Mouse (Mus musculus): ENCODE results near the gene Wdr24. TPM values are rescaled to one million over a fixed set of nuclear protein-coding genes. Genes with fewer than 3 reads are reported as not detected.
"Not testable (repeated sequence)": the region's sequence is repeated elsewhere in the genome, so short reads cannot be mapped to it uniquely, and the experiment has no call there.

The Wdr24 gene
- polyA plus RNA-seq, 1 experiment from 2014 or later: 28.3 TPM

DNA sequence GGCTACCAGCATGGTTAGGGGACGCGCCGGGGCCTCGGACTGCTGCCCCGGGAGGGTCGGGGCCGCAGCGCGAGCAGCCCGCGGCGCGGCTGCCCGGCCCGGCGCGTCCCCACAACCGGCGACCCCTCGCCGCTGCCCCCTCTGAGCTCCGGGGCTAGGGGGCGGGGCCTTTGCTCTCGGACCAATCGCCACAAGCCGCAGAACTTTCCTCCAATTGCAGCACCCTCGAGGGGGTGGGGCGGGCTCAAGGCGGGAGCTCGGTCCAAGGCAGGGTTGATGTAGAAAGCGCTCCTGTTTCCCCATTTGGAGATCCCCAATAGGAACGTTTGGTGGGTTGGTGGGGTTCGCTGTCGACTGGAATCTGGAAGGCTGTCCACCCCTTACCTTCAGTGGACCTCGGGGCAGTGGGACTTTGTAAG lies 26.5 kb upstream of the Wdr24 start, which contains the start of gene Metrn:
Metrn (minus strand) TSS at position 186 of the 419 bp plus-strand sequence.
- H3K27ac ChIP-seq (ENCODE audit: low read length): no peak within 1 kb of the TSS; the same call in 1 of the 2 replicates
- H3K9ac ChIP-seq (replicated peaks; ENCODE audit: low read depth, low read length): peak within 1 kb of the TSS; percentile 61
- under 1% methylated on average over 35 of the region's 35 CpGs for WGBS
- peak; percentile 75; the same call in 1 of the 2 replicates for ATAC-seq (ENCODE audit: insufficient number of reproducible peaks, insufficient read depth, low FRiP score, low read depth)
- no peaks in the 10 kb centered on the region for H3K27me3 ChIP-seq (ENCODE audit: control insufficient read depth, insufficient read depth, low read length)
- H3K4me3 ChIP-seq (ENCODE audit: low read depth, low read length): peak within 1 kb of the TSS; percentile 79
- no peaks in the 10 kb centered on the region for H3K9me3 ChIP-seq (ENCODE audit: control insufficient read depth, low read depth, low read length)
- H3K36me3 ChIP-seq (ENCODE audit: control insufficient read depth, insufficient read depth, low read length): no peaks in the 10 kb centered on the region
- H3K4me1 ChIP-seq (ENCODE audit: control insufficient read depth, insufficient read depth, low read length): peaks cover 27% of the 10 kb centered on the region
- peak within 1 kb of the TSS; percentile 93 for H3K4me2 ChIP-seq (replicated peaks; ENCODE audit: low read depth, low read length)

DNA sequence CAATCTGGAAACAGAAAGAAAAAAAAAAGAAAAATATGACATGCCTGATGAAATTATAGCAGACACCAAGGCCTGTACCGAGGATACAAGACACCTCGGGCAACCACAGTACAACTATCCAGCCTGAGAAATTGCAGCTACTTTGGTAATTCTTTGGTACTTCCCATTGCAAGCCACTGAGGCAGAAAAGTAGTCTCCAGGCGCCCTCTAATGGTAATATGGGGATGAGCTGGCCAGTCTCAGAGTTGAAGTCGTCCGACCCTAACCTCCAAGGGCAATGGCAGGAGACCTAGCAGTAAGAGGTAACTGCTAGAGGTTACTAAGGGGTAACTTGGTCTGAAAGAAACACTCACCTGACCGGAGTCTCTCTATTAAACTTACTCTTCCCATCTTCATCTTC lies 22.4 kb upstream of the Wdr24 start:
- no peak overlapping the region for H3K4me2 ChIP-seq (replicated peaks; ENCODE audit: low read depth, low read length)

DNA sequence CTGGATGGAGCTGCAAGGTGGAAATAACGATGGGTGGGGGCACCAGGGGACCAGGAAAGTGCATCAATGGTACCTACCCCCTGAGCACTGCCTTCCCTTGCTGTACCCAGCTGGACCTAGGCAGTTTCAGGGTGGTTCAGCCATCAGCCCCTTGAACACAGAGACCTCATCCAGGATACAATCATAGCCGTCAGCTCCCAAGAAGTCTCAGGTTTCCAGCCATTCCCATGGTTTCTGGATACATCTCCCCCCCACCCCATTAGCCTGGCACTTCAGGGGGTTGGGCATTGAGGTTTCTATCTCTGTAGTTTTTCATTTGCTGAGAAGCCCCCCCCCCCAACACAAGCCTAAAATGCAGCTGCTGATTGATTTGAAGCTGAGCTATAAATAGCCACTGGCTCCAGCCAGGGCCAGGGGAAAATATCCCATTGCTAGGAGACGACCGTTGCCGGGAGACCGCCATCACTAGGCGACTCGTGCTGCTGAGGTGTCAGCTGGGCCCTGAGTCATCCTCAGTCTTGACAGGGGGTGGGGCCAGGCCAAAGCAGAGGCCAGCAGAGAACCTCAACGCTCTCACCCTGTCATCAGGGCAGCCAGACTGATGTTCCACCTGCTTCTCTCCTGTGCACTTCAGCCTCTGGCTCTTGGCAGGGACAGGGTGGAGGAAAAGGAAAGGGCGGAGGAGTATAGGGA lies 20.5 kb upstream of the Wdr24 start:
- 10% methylated on average over 10 of the region's 10 CpGs for WGBS
- Histone ChIP-seq H3K4me1 (ENCODE audit: control insufficient read depth, insufficient read depth, low read length) (no peaks in the 10 kb centered on the region), H3K27ac (ENCODE audit: low read length) (no peak overlapping the region), H3K4me3 (ENCODE audit: low read depth, low read length) (no peak overlapping the region), H3K9ac (replicated peaks; ENCODE audit: low read depth, low read length) (no peak overlapping the region), H3K27me3 (ENCODE audit: control insufficient read depth, insufficient read depth, low read length) (no peaks in the 10 kb centered on the region; the same call in 1 of the 2 replicates), H3K36me3 (ENCODE audit: control insufficient read depth, insufficient read depth, low read length) (no peaks in the 10 kb centered on the region), H3K4me2 (replicated peaks; ENCODE audit: low read depth, low read length) (no peak overlapping the region), H3K9me3 (ENCODE audit: control insufficient read depth, low read depth, low read length) (no peaks in the 10 kb centered on the region)
- peak; percentile 50; the same call in 1 of the 2 replicates for ATAC-seq (ENCODE audit: insufficient number of reproducible peaks, insufficient read depth, low FRiP score, low read depth)

More for the DNA sequence above, 22.4 kb upstream of the Wdr24 start:
- no peak for ATAC-seq (ENCODE audit: insufficient number of reproducible peaks, insufficient read depth, low FRiP score, low read depth)
- 7% methylated on average over 6 of the region's 6 CpGs for WGBS
- no peak overlapping the region for H3K27ac ChIP-seq (ENCODE audit: low read length)
- no peaks in the 10 kb centered on the region for H3K27me3 ChIP-seq (ENCODE audit: control insufficient read depth, insufficient read depth, low read length)
- H3K4me3 ChIP-seq (ENCODE audit: low read depth, low read length): no peak overlapping the region
- H3K9me3 ChIP-seq (ENCODE audit: control insufficient read depth, low read depth, low read length): no peaks in the 10 kb centered on the region
- no peak overlapping the region for H3K9ac ChIP-seq (replicated peaks; ENCODE audit: low read depth, low read length)
- H3K4me1 ChIP-seq (ENCODE audit: control insufficient read depth, insufficient read depth, low read length): peaks cover 6% of the 10 kb centered on the region; the same call in 1 of the 2 replicates
- H3K36me3 ChIP-seq (ENCODE audit: control insufficient read depth, insufficient read depth, low read length): no peaks in the 10 kb centered on the region

DNA sequence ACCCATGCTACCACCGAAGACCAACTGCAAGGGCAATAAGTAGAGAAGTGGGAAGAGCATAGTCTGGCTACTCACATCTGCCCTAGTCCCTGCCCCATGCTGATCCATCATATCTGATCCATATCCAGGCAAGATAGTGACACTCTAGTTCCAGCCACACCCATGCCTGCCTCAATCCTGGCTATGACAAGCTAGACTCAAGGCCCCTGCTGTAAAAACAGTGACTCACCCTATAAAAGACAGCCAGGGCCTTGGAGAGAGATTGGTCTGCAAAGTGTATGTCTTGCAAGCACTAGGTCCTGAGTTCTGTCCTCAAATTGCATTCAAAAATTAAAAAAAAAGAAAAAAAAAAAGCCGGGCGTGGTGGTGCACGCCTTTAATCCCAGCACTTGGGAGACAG lies 16.9 kb upstream of the Wdr24 start:
- no peak overlapping the region for H3K9ac ChIP-seq (replicated peaks; ENCODE audit: low read depth, low read length)
- H3K27ac ChIP-seq (ENCODE audit: low read length): no peak overlapping the region
- H3K9me3 ChIP-seq (ENCODE audit: control insufficient read depth, low read depth, low read length): no peaks in the 10 kb centered on the region
- WGBS: 80% methylated on average over 4 of the region's 4 CpGs
- no peak overlapping the region for H3K4me3 ChIP-seq (ENCODE audit: low read depth, low read length)
- ATAC-seq (ENCODE audit: insufficient number of reproducible peaks, insufficient read depth, low FRiP score, low read depth): no peak
- peaks cover 6% of the 10 kb centered on the region; the same call in 1 of the 2 replicates for H3K27me3 ChIP-seq (ENCODE audit: control insufficient read depth, insufficient read depth, low read length)
- no peaks in the 10 kb centered on the region for H3K36me3 ChIP-seq (ENCODE audit: control insufficient read depth, insufficient read depth, low read length)
- no peak overlapping the region for H3K4me2 ChIP-seq (replicated peaks; ENCODE audit: low read depth, low read length)
- no peaks in the 10 kb centered on the region for H3K4me1 ChIP-seq (ENCODE audit: control insufficient read depth, insufficient read depth, low read length)

DNA sequence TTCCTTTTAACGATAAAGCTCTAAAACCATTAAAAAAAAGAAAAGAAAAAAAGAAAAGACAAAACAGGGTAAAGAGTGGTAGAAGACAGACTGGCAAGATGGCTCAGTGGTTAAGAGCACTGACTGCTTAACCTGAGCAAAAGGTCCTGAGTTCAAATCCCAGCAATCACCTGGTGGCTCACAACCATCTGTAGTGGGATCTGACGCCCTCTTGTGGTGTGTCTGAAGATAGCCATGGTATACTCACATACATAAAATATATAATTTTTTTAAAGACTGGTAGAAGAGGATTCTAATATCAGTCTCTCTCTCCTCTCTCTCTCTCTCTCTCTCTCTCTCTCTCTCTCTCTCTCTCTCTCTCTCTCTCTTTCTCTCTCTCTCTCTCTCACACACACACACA lies 16.0 kb upstream of the Wdr24 start:
- not testable (repeated sequence) for H3K4me3 ChIP-seq (ENCODE audit: low read depth, low read length); H3K27me3 ChIP-seq (ENCODE audit: control insufficient read depth, insufficient read depth, low read length); H3K27ac ChIP-seq (ENCODE audit: low read length); H3K4me1 ChIP-seq (ENCODE audit: control insufficient read depth, insufficient read depth, low read length); H3K9ac ChIP-seq (replicated peaks; ENCODE audit: low read depth, low read length); ATAC-seq (ENCODE audit: insufficient number of reproducible peaks, insufficient read depth, low FRiP score, low read depth); H3K9me3 ChIP-seq (ENCODE audit: control insufficient read depth, low read depth, low read length); H3K36me3 ChIP-seq (ENCODE audit: control insufficient read depth, insufficient read depth, low read length); H3K4me2 ChIP-seq (replicated peaks; ENCODE audit: low read depth, low read length)
- 48% methylated on average over 2 of the region's 2 CpGs for WGBS

DNA sequence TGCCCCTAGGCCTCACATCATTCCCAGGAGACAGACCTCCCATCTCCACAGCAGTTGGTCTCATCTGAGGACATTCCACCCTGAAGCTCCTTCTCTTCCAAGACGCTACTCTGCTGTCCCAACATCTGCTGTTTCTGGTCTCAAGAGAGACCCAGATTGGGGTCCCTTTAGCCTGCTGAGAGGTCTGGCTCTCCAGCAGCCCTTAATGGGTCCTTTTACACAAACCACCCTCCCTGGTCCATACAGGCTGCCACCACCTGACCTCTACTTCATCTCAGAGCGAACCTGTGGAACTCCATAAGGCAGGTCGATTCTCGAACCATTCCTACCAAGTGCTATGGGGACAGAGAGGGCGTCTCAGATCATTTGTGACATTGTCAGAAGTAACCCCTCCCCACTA lies 15.4 kb upstream of the Wdr24 start:
- WGBS: 39% methylated on average over 5 of the region's 5 CpGs
- no peak for ATAC-seq (ENCODE audit: insufficient number of reproducible peaks, insufficient read depth, low FRiP score, low read depth)
- peaks cover 6% of the 10 kb centered on the region; the same call in 1 of the 2 replicates for H3K27me3 ChIP-seq (ENCODE audit: control insufficient read depth, insufficient read depth, low read length)
- H3K4me2 ChIP-seq (replicated peaks; ENCODE audit: low read depth, low read length): no peak overlapping the region
- H3K36me3 ChIP-seq (ENCODE audit: control insufficient read depth, insufficient read depth, low read length): no peaks in the 10 kb centered on the region
- H3K9me3 ChIP-seq (ENCODE audit: control insufficient read depth, low read depth, low read length): no peaks in the 10 kb centered on the region
- H3K4me1 ChIP-seq (ENCODE audit: control insufficient read depth, insufficient read depth, low read length): no peaks in the 10 kb centered on the region
- no peak overlapping the region for H3K9ac ChIP-seq (replicated peaks; ENCODE audit: low read depth, low read length)
- no peak overlapping the region for H3K27ac ChIP-seq (ENCODE audit: low read length)
- peak overlapping the region; percentile 70; the same call in 1 of the 2 replicates for H3K4me3 ChIP-seq (ENCODE audit: low read depth, low read length)

DNA sequence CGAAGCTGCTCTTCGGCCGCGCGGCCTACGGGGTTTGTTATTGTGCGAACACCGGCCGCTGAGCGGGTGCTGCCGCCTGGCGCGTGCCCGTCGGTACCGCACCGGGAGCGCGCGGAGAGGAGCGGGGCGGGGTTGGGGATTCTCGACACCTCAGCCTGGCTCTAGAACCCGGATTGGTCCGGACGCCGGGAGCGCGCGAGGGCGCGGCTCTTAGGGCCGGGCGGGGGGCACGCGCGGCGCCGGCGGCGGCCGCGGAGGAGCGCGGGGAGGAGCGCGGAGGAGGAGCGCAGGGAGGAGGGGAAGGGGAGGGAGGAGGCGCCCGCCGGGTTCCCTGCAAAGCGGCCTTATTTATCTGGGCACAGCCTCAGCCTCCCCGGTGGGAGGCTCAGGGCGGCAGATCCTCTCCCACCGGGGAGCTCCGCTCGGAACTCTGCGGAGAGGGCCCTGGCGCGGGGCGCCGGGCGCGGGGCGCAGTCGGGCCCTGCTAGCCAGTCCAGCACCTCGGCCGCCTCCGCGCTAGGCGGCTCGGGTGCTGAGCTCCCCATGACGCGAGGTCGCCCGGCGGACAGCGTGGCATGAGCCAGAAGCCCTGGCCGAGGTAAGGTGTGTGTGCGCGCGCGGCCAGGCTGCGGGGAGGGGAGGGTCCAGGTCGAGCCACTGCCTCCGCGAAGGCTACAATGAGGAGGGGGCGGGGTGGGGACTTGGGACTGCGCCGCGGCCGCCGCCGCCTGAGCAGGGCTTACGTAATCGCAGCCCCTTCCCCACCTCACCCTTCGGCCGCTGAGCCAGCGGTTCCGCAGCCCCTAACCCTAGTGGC lies 14.4 kb upstream of the Wdr24 start, which contains the start of gene Fbxl16:
Fbxl16 (plus strand) TSS at position 297 of the 817 bp plus-strand sequence.
- under 1% methylated on average over 61 of the region's 100 CpGs for WGBS
- peak; percentile 77 for ATAC-seq (ENCODE audit: insufficient number of reproducible peaks, insufficient read depth, low FRiP score, low read depth)

DNA sequence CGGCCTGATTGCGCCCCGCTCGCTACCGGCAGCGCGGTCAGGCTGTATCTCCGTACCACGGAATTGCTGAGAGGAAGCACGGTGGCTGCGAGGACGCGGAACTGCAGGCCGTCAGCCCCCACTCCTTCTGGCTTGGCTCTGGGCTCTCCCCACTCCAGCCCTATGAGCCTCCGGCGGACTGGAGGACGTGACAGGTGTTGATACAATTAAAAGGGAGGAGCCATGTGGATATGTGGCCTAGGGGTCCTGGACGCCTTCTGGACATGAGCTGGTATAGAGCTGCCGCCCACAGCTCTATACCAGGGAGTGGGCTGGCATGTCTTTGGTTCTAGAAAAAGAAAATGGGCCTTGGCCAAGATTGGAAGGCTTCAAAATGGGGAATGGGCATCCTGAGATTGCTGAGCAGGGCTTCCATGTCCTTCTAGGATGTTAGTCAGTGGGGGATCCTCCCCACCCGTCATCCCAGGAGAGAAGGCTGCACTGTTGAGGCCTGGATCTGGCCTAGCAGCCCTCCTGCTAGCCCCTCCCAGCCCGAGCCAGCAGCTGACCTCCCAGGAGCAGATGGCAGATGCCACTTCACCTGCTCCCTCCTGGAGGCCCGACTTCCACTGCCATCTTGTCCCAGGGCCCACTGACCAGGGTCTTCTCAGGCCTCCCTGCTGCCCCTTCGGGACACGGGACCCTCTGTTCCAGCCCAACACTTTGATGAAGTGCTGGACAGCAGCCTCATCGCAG lies 13.7 kb upstream of the Wdr24 start:
- H3K4me1 ChIP-seq (ENCODE audit: control insufficient read depth, insufficient read depth, low read length): no peaks in the 10 kb centered on the region
- 8% methylated on average over 25 of the region's 25 CpGs for WGBS
- ATAC-seq (ENCODE audit: insufficient number of reproducible peaks, insufficient read depth, low FRiP score, low read depth): no peak
- H3K36me3 ChIP-seq (ENCODE audit: control insufficient read depth, insufficient read depth, low read length): no peaks in the 10 kb centered on the region
- peak overlapping the region; percentile 70 for H3K4me3 ChIP-seq (ENCODE audit: low read depth, low read length)
- no peak overlapping the region; the same call in 1 of the 2 replicates for H3K27ac ChIP-seq (ENCODE audit: low read length)
- H3K9ac ChIP-seq (replicated peaks; ENCODE audit: low read depth, low read length): peak overlapping the region; percentile 23
- H3K27me3 ChIP-seq (ENCODE audit: control insufficient read depth, insufficient read depth, low read length): peaks cover 6% of the 10 kb centered on the region; the same call in 1 of the 2 replicates
- peak overlapping the region; percentile 98 for H3K4me2 ChIP-seq (replicated peaks; ENCODE audit: low read depth, low read length)
- no peaks in the 10 kb centered on the region for H3K9me3 ChIP-seq (ENCODE audit: control insufficient read depth, low read depth, low read length)

More for the DNA sequence above, 14.4 kb upstream of the Wdr24 start, which contains the start of gene Fbxl16:
- Histone ChIP-seq H3K36me3 (ENCODE audit: control insufficient read depth, insufficient read depth, low read length) (no peaks in the 10 kb centered on the region), H3K4me3 (ENCODE audit: low read depth, low read length) (peak within 1 kb of the TSS; percentile 70), H3K4me2 (replicated peaks; ENCODE audit: low read depth, low read length) (peak within 1 kb of the TSS; percentile 98), H3K27me3 (ENCODE audit: control insufficient read depth, insufficient read depth, low read length) (peaks cover 6% of the 10 kb centered on the region; the same call in 1 of the 2 replicates), H3K4me1 (ENCODE audit: control insufficient read depth, insufficient read depth, low read length) (no peaks in the 10 kb centered on the region), H3K27ac (ENCODE audit: low read length) (peak within 1 kb of the TSS; percentile 66; the same call in 1 of the 2 replicates), H3K9me3 (ENCODE audit: control insufficient read depth, low read depth, low read length) (no peaks in the 10 kb centered on the region), H3K9ac (replicated peaks; ENCODE audit: low read depth, low read length) (peak within 1 kb of the TSS; percentile 25)
